Mouse (Mus musculus): ENCODE measurements around the gene Rplp2.
"Not testable (repeated sequence)": the region's sequence is repeated elsewhere in the genome, so short reads cannot be mapped to it uniquely, and the experiment has no call there.

The Rplp2 gene

GRCm38 (mm10) chr7:141447110-141447991 is at the start of gene Rplp2:
TSS of gene Rplp2 (plus strand) at chr7:141447370.
- peak; percentile 99 for DNase-seq

GRCm38 (mm10) chr7:141403305-141403704 is 43.9 kb upstream of the Rplp2 start:
- peak; percentile 93 for DNase-seq

- no peak for DNase-seq
These were observed 41.7 kb upstream of the Rplp2 start for GRCm38 (mm10) chr7:141405466-141405865.

- DNase-seq = not testable (repeated sequence)
These were observed 39.5 kb upstream of the Rplp2 start for GRCm38 (mm10) chr7:141407670-141408069.

GRCm38 (mm10) chr7:141408833-141409232 is 38.3 kb upstream of the Rplp2 start:
- DNase-seq = peak; percentile 97

- peak; percentile 89 for DNase-seq
These were observed 36.5 kb upstream of the Rplp2 start for GRCm38 (mm10) chr7:141410631-141411030.

- DNase-seq = peak; percentile 92
These were observed 35.5 kb upstream of the Rplp2 start for GRCm38 (mm10) chr7:141411667-141412066.

- peak; percentile 95 for DNase-seq
These were observed 33.8 kb upstream of the Rplp2 start for GRCm38 (mm10) chr7:141413331-141413730.

GRCm38 (mm10) chr7:141413809-141414584 is 33.2 kb upstream of the Rplp2 start, which contains the start of gene Gatd1:
TSS of gene Gatd1 (minus strand) at chr7:141414136.
- DNase-seq = peak; percentile 100

- DNase-seq = peak; percentile 87
These were observed 30.9 kb upstream of the Rplp2 start for GRCm38 (mm10) chr7:141416144-141416841.

GRCm38 (mm10) chr7:141417731-141418681 is 29.2 kb upstream of the Rplp2 start:
- peak; percentile 84 for DNase-seq

GRCm38 (mm10) chr7:141418970-141419369 is 28.2 kb upstream of the Rplp2 start:
- DNase-seq = peak; percentile 91

GRCm38 (mm10) chr7:141420030-141420702 is 27.0 kb upstream of the Rplp2 start:
- no peak for DNase-seq

GRCm38 (mm10) chr7:141423811-141424210 is 23.4 kb upstream of the Rplp2 start:
- no peak for DNase-seq

- peak; percentile 83 for DNase-seq
These were observed 20.0 kb upstream of the Rplp2 start for GRCm38 (mm10) chr7:141426948-141427730.

- no peak for DNase-seq
These were observed 18.5 kb upstream of the Rplp2 start for GRCm38 (mm10) chr7:141428701-141429100.

- DNase-seq = peak; percentile 96
These were observed 17.9 kb upstream of the Rplp2 start, which contains the start of gene Cend1 for GRCm38 (mm10) chr7:141429310-141429709. TSS of gene Cend1 (minus strand) at chr7:141429491.

- peak; percentile 92 for DNase-seq
These were observed 17.2 kb upstream of the Rplp2 start for GRCm38 (mm10) chr7:141429840-141430584.

- peak; percentile 91 for DNase-seq
These were observed 16.5 kb upstream of the Rplp2 start for GRCm38 (mm10) chr7:141430585-141431240.
